Mouse (Mus musculus): ENCODE data around the gene Arl5a. TPM values are rescaled to one million over a fixed set of nuclear protein-coding genes. Genes with fewer than 3 reads are reported as not detected.

Arl5a gene
- polyA plus RNA-seq, 1 experiment from 2014 or later, result 57.0 TPM

- H3K36me3 ChIP-seq (ENCODE audit: control insufficient read depth, insufficient read depth, low read length), result peaks cover 72% of the 10 kb centered on the region
Observed at GRCm38 (mm10) chr2:52406480-52406879, 18.2 kb downstream of the Arl5a start.

GRCm38 (mm10) chr2:52405238-52405637, 19.5 kb downstream of the Arl5a start:
- peaks cover 65% of the 10 kb centered on the region for H3K36me3 ChIP-seq (ENCODE audit: control insufficient read depth, insufficient read depth, low read length)
- no peak overlapping the region for H3K4me3 ChIP-seq (ENCODE audit: low read depth, low read length)
- no peaks in the 10 kb centered on the region for H3K4me1 ChIP-seq (replicated peaks; ENCODE audit: control insufficient read depth, insufficient read depth, low read length)
- H3K27ac ChIP-seq (ENCODE audit: low read depth), result no peak overlapping the region
- H3K4me2 ChIP-seq (ENCODE audit: low read length), result no peak overlapping the region
- peaks cover 10% of the 10 kb centered on the region for H3K9me3 ChIP-seq (ENCODE audit: control insufficient read depth, low read length)
- 90% methylated on average over 5 of the region's 5 CpGs for WGBS
- DNase-seq (ENCODE audit: low spot score) (no peak), ATAC-seq (replicated peaks; ENCODE audit: low FRiP score, low TSS enrichment, low read depth) (no peak)
- no peak overlapping the region for H3K9ac ChIP-seq (ENCODE audit: low read length)
- H3K27me3 ChIP-seq (replicated peaks; ENCODE audit: control insufficient read depth, insufficient read depth, low read length), result no peaks in the 10 kb centered on the region

More at GRCm38 (mm10) chr2:52406480-52406879, 18.2 kb downstream of the Arl5a start:
- Histone ChIP-seq H3K4me3 (ENCODE audit: low read depth, low read length) (no peak overlapping the region), H3K4me1 (replicated peaks; ENCODE audit: control insufficient read depth, insufficient read depth, low read length) (no peaks in the 10 kb centered on the region), H3K27ac (ENCODE audit: low read depth) (no peak overlapping the region), H3K27me3 (replicated peaks; ENCODE audit: control insufficient read depth, insufficient read depth, low read length) (no peaks in the 10 kb centered on the region), H3K9me3 (ENCODE audit: control insufficient read depth, low read length) (peaks cover 21% of the 10 kb centered on the region), H3K4me2 (ENCODE audit: low read length) (no peak overlapping the region), H3K9ac (ENCODE audit: low read length) (no peak overlapping the region)
- no peak for DNase-seq (ENCODE audit: low spot score)
- no peak for ATAC-seq (replicated peaks; ENCODE audit: low FRiP score, low TSS enrichment, low read depth)
- 88% methylated on average over 1 of the region's 1 CpGs for WGBS

DNA sequence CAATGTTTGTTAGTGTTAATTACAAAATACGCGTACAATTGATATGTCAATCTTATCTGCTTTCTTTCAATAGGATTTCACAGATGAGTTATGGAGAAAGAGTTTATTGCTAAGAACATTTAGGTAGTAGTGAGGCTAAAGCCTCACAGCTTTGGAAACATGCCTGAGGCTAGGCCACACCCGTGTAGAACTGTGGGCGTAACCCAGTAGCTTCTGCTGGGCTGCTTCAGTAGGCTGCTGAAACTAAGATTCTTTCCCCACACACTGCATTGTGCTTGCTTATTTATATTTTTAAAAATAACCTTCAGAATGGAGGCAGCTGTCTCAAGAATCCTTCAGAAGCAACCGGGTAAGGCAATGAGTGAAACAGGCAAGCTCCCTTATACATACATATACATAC, 30.2 kb downstream of the Arl5a start:
- Histone ChIP-seq H3K36me3 (ENCODE audit: control insufficient read depth, insufficient read depth, low read length) (0 out of 2 replicates have a peak, but pooled peaks cover 4% of the 10 kb centered on the region), H3K9me3 (ENCODE audit: control insufficient read depth, low read length) (no peaks in the 10 kb centered on the region), H3K27me3 (replicated peaks; ENCODE audit: control insufficient read depth, insufficient read depth, low read length) (no peaks in the 10 kb centered on the region), H3K4me3 (ENCODE audit: low read depth, low read length) (no peak overlapping the region), H3K27ac (ENCODE audit: low read depth) (no peak overlapping the region), H3K9ac (ENCODE audit: low read length) (no peak overlapping the region), H3K4me1 (replicated peaks; ENCODE audit: control insufficient read depth, insufficient read depth, low read length) (no peaks in the 10 kb centered on the region), H3K4me2 (ENCODE audit: low read length) (no peak overlapping the region)
- ATAC-seq (replicated peaks; ENCODE audit: low FRiP score, low TSS enrichment, low read depth) (no peak), DNase-seq (ENCODE audit: low spot score) (no peak)
- 78% methylated on average over 5 of the region's 5 CpGs for WGBS

DNA sequence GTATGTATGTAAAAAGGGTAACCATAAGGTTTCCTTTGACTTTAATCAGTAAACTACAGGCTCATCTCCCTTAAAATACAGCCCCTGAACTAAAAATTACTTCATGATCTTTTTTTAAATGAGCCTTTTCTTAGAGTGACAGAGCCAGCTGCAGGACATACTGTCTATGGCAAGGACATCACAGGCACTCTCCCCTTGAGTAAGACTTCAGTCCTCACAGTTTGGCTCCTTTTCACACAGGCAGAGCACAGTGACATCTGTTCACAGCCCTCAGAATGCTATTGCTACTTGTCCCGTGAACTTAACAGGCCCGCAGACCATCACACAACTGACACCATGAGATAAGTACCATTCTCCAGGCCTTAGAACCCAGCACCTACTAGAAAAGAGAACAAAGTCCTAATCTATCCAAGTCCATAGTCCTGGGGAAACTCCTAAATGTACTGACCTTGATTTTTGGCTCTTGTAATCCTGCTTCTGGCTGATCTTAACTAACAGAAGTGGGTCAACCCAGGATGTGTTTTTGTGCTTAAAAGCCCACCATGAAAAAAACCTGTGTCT, 34.2 kb downstream of the Arl5a start:
- Histone ChIP-seq H3K27me3 (replicated peaks; ENCODE audit: control insufficient read depth, insufficient read depth, low read length) (no peaks in the 10 kb centered on the region), H3K4me2 (ENCODE audit: low read length) (no peak overlapping the region), H3K4me3 (ENCODE audit: low read depth, low read length) (no peak overlapping the region), H3K9ac (ENCODE audit: low read length) (no peak overlapping the region), H3K27ac (ENCODE audit: low read depth) (no peak overlapping the region), H3K4me1 (replicated peaks; ENCODE audit: control insufficient read depth, insufficient read depth, low read length) (no peaks in the 10 kb centered on the region; the same call in 1 of the 2 replicates), H3K36me3 (ENCODE audit: control insufficient read depth, insufficient read depth, low read length) (no peaks in the 10 kb centered on the region), H3K9me3 (ENCODE audit: control insufficient read depth, low read length) (no peaks in the 10 kb centered on the region)
- 69% methylated on average over 2 of the region's 2 CpGs for WGBS
- ATAC-seq (replicated peaks; ENCODE audit: low FRiP score, low TSS enrichment, low read depth), result no peak
- DNase-seq (ENCODE audit: low spot score), result no peak

GRCm38 (mm10) chr2:52389975-52390374, 34.7 kb downstream of the Arl5a start:
- Histone ChIP-seq H3K9ac (ENCODE audit: low read length) (no peak overlapping the region), H3K27ac (ENCODE audit: low read depth) (no peak overlapping the region), H3K4me3 (ENCODE audit: low read depth, low read length) (no peak overlapping the region), H3K4me1 (replicated peaks; ENCODE audit: control insufficient read depth, insufficient read depth, low read length) (no peaks in the 10 kb centered on the region; the same call in 1 of the 2 replicates), H3K4me2 (ENCODE audit: low read length) (no peak overlapping the region), H3K27me3 (replicated peaks; ENCODE audit: control insufficient read depth, insufficient read depth, low read length) (no peaks in the 10 kb centered on the region), H3K9me3 (ENCODE audit: control insufficient read depth, low read length) (no peaks in the 10 kb centered on the region), H3K36me3 (ENCODE audit: control insufficient read depth, insufficient read depth, low read length) (no peaks in the 10 kb centered on the region)
- 62% methylated on average over 3 of the region's 3 CpGs for WGBS
- DNase-seq (ENCODE audit: low spot score) (no peak), ATAC-seq (replicated peaks; ENCODE audit: low FRiP score, low TSS enrichment, low read depth) (no peak)

DNA sequence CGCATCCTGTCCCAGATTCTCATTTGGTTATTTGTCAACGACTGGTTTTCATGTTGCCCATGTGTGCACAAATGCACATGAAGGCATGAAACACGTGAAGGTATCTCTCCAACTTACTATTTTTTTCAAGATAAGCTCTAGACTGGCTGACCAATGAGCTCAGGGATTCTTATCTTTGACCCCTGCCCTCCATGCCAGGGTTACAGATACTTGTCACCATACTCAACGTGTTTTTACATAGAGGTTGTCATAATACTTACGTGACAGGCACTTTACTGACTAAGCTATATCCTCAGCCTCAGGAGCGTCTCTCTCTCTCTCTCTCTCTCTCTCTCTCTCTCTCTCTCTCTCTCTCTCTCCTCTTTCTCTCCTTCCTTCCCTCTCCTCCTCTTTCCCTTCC, 38.2 kb downstream of the Arl5a start:
- no peaks in the 10 kb centered on the region for H3K9me3 ChIP-seq (ENCODE audit: control insufficient read depth, low read length)
- DNase-seq (ENCODE audit: low spot score) (no peak), ATAC-seq (replicated peaks; ENCODE audit: low FRiP score, low TSS enrichment, low read depth) (no peak)
- H3K4me3 ChIP-seq (ENCODE audit: low read depth, low read length), result no peak overlapping the region
- H3K27ac ChIP-seq (ENCODE audit: low read depth), result no peak overlapping the region
- H3K9ac ChIP-seq (ENCODE audit: low read length), result no peak overlapping the region
- no peaks in the 10 kb centered on the region; the same call in 1 of the 2 replicates for H3K4me1 ChIP-seq (replicated peaks; ENCODE audit: control insufficient read depth, insufficient read depth, low read length)
- H3K36me3 ChIP-seq (ENCODE audit: control insufficient read depth, insufficient read depth, low read length), result no peaks in the 10 kb centered on the region
- H3K27me3 ChIP-seq (replicated peaks; ENCODE audit: control insufficient read depth, insufficient read depth, low read length), result no peaks in the 10 kb centered on the region
- no peak overlapping the region; the same call in 1 of the 2 replicates for H3K4me2 ChIP-seq (ENCODE audit: low read length)
- 58% methylated on average over 6 of the region's 6 CpGs for WGBS

DNA sequence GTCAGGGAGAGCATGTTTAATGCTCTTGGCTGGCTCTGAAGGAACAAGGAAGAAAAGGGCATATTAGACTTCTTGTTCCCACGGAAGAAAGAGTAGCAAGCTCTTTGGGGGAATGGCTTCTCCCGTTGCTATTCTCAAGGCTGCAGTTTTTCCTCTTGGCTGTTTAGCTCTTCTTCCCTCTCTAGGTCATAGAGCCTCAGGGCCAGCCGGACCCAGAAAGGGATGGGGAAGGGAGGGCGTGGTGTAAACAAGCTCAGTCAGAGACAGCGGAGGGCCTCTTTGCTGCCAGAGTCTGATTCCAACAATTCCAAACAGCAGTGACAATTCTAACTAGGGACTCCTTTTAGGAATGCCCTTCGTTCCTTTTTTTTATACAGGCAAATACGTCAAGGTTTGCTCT, 38.7 kb downstream of the Arl5a start:
- Histone ChIP-seq H3K9me3 (ENCODE audit: control insufficient read depth, low read length) (no peaks in the 10 kb centered on the region), H3K4me1 (replicated peaks; ENCODE audit: control insufficient read depth, insufficient read depth, low read length) (no peaks in the 10 kb centered on the region; the same call in 1 of the 2 replicates), H3K27ac (ENCODE audit: low read depth) (no peak overlapping the region), H3K36me3 (ENCODE audit: control insufficient read depth, insufficient read depth, low read length) (no peaks in the 10 kb centered on the region), H3K9ac (ENCODE audit: low read length) (no peak overlapping the region), H3K4me2 (ENCODE audit: low read length) (peak overlapping the region; percentile 20; the same call in 1 of the 2 replicates), H3K27me3 (replicated peaks; ENCODE audit: control insufficient read depth, insufficient read depth, low read length) (no peaks in the 10 kb centered on the region), H3K4me3 (ENCODE audit: low read depth, low read length) (no peak overlapping the region)
- 25% methylated on average over 7 of the region's 7 CpGs for WGBS
- DNase-seq (ENCODE audit: low spot score) (no peak), ATAC-seq (replicated peaks; ENCODE audit: low FRiP score, low TSS enrichment, low read depth) (no peak)

GRCm38 (mm10) chr2:52378848-52379261, 45.8 kb downstream of the Arl5a start:
- Histone ChIP-seq H3K4me1 (replicated peaks; ENCODE audit: control insufficient read depth, insufficient read depth, low read length) (no peaks in the 10 kb centered on the region), H3K4me2 (ENCODE audit: low read length) (no peak overlapping the region), H3K36me3 (ENCODE audit: control insufficient read depth, insufficient read depth, low read length) (no peaks in the 10 kb centered on the region), H3K27me3 (replicated peaks; ENCODE audit: control insufficient read depth, insufficient read depth, low read length) (no peaks in the 10 kb centered on the region), H3K4me3 (ENCODE audit: low read depth, low read length) (no peak overlapping the region), H3K27ac (ENCODE audit: low read depth) (no peak overlapping the region), H3K9ac (ENCODE audit: low read length) (no peak overlapping the region), H3K9me3 (ENCODE audit: control insufficient read depth, low read length) (no peaks in the 10 kb centered on the region)
- WGBS, result 65% methylated on average over 10 of the region's 10 CpGs
- DNase-seq (ENCODE audit: low spot score), result no peak
- ATAC-seq (replicated peaks; ENCODE audit: low FRiP score, low TSS enrichment, low read depth), result no peak

- H3K4me2 ChIP-seq (ENCODE audit: low read length), result no peak within 1 kb of the TSS
- no peak within 1 kb of the TSS for H3K9ac ChIP-seq (ENCODE audit: low read length)
- 0 out of 2 replicates have a peak, but pooled peaks have one; percentile 8 for ATAC-seq (replicated peaks; ENCODE audit: low FRiP score, low TSS enrichment, low read depth)
- no peaks in the 10 kb centered on the region for H3K27me3 ChIP-seq (replicated peaks; ENCODE audit: control insufficient read depth, insufficient read depth, low read length)
- H3K4me3 ChIP-seq (ENCODE audit: low read depth, low read length), result no peak within 1 kb of the TSS
- WGBS, result 53% methylated on average over 7 of the region's 7 CpGs
- no peaks in the 10 kb centered on the region for H3K4me1 ChIP-seq (replicated peaks; ENCODE audit: control insufficient read depth, insufficient read depth, low read length)
- H3K27ac ChIP-seq (ENCODE audit: low read depth), result no peak within 1 kb of the TSS
- no peaks in the 10 kb centered on the region for H3K9me3 ChIP-seq (ENCODE audit: control insufficient read depth, low read length)
- no peaks in the 10 kb centered on the region for H3K36me3 ChIP-seq (ENCODE audit: control insufficient read depth, insufficient read depth, low read length)
- DNase-seq (ENCODE audit: low spot score), result no peak
Observed at GRCm38 (mm10) chr2:52378448-52378804, 46.3 kb downstream of the Arl5a start, which contains the start of gene Neb. Neb (minus strand) TSS chr2:52378474.

Data from intestine, embryonic 14.5 days (tissue).